Mouse (Mus musculus) skeletal muscle tissue, postnatal 0 days (tissue): Measurements from ENCODE around the gene Vmn2r44. TPM values are rescaled to one million over a fixed set of nuclear protein-coding genes. Genes with fewer than 3 reads are reported as not detected.

Experiments
- polyA plus RNA-seq: library from polyadenylated mRNA; unstranded; fragments of >200 nt; fragmentation: Nextera tagmentation; extraction: Ambion mirVana; gene quantifications from 2 replicates; pipeline ENCODE4 v1.2.1, GENCODE M21; 2015

Gene Vmn2r44
- polyA plus RNA-seq, result not detected in 2 replicates

GRCm38 (mm10) chr7:8383233-8383632, at the start of gene Vmn2r44:
TSS of gene Vmn2r44 (minus strand) at chr7:8383333.

Other genes with a start within 250 kb of the Vmn2r44 start
- not detected in 2 replicates for gene Vmn2r41, start 221.7 kb downstream of the Vmn2r44 start, polyA plus RNA-seq
- gene Vmn2r42, start 183.0 kb downstream of the Vmn2r44 start, polyA plus RNA-seq, result not detected in 2 replicates
- gene Vmn2r43, start 122.7 kb downstream of the Vmn2r44 start, polyA plus RNA-seq, result not detected in 2 replicates
- not detected in 2 replicates for gene Vmn2r45, start 105.7 kb upstream of the Vmn2r44 start, polyA plus RNA-seq